Mouse (Mus musculus): ENCODE results near the gene Iars2. TPM values are rescaled to one million over a fixed set of nuclear protein-coding genes. Genes with fewer than 3 reads are reported as not detected.

Iars2 gene
- total and polyA plus RNA-seq, 3 experiments = 39.9 to 43.9 TPM; not detected in 1

- DNase-seq (ENCODE audit: low read depth, low spot score) = no peak
- no peaks in the 10 kb centered on the region for H3K9me3 ChIP-seq (replicated peaks; ENCODE audit: insufficient read depth, low read length)
- H3K36me3 ChIP-seq (ENCODE audit: control insufficient read depth in 1 of 2, insufficient read depth in 2 of 2, low read length in 2 of 2) = no peaks in the 10 kb centered on the region
- no peaks in the 10 kb centered on the region for H3K79me2 ChIP-seq (ENCODE audit: control insufficient read depth, insufficient read depth, low read length, poor library complexity)
- no peaks in the 10 kb centered on the region for H3K4me1 ChIP-seq (ENCODE audit: control insufficient read depth in 1 of 2, insufficient read depth in 2 of 2, low read length in 2 of 2)
- H3K27ac ChIP-seq (ENCODE audit: control insufficient read depth, low read depth, low read length) = no peak overlapping the region
- no peak overlapping the region for H3K4me3 ChIP-seq (ENCODE audit: control insufficient read depth in 1 of 2, insufficient read depth in 1 of 2, low read depth in 2 of 2, low read length in 2 of 2)
- TF ChIP-seq CHD2 (IDR thresholded peaks at IDR 0.05; ENCODE audit: low read length) = no peak
- no peak for TF ChIP-seq MAX (IDR thresholded peaks at IDR 0.05; ENCODE audit: low read length)
- no peak for TF ChIP-seq KAT2A (conservative IDR thresholded peaks at IDR 0.05; ENCODE audit: low read depth, low read length)
- no peak for TF ChIP-seq USF2 (IDR thresholded peaks at IDR 0.05; ENCODE audit: borderline replicate concordance in 1 of 2, insufficient read depth in 1 of 2, low read depth in 1 of 2, low read length in 2 of 2)
- no peak for TF ChIP-seq EP300 (IDR thresholded peaks at IDR 0.05; ENCODE audit: low read depth in 1 of 2, low read length in 2 of 2)
- no peak for TF ChIP-seq NELFE (IDR thresholded peaks at IDR 0.05; ENCODE audit: low read depth, low read length)
- no peak overlapping the region for H3K9ac ChIP-seq (ENCODE audit: control insufficient read depth, low read depth, low read length, poor library complexity, severe bottlenecking)
- H3K27me3 ChIP-seq (ENCODE audit: control insufficient read depth in 1 of 2, insufficient read depth in 2 of 2, low read length in 2 of 2) = no peaks in the 10 kb centered on the region
These were observed 20.5 kb upstream of the Iars2 start for GRCm38 (mm10) chr1:185349741-185350140.

- peak; percentile 64 for DNase-seq (ENCODE audit: low read depth, low spot score)
- H3K79me2 ChIP-seq (ENCODE audit: control insufficient read depth, insufficient read depth, low read length, poor library complexity) = no peaks in the 10 kb centered on the region
- no peaks in the 10 kb centered on the region for H3K4me1 ChIP-seq (ENCODE audit: control insufficient read depth in 1 of 2, insufficient read depth in 2 of 2, low read length in 2 of 2)
- H3K9ac ChIP-seq (ENCODE audit: control insufficient read depth, low read depth, low read length, poor library complexity, severe bottlenecking) = no peak overlapping the region
- H3K9me3 ChIP-seq (replicated peaks; ENCODE audit: insufficient read depth, low read length) = no peaks in the 10 kb centered on the region
- H3K36me3 ChIP-seq (ENCODE audit: control insufficient read depth in 1 of 2, insufficient read depth in 2 of 2, low read length in 2 of 2) = no peaks in the 10 kb centered on the region
- TF ChIP-seq ZNF384 (IDR thresholded peaks at IDR 0.05; ENCODE audit: low read depth, low read length) (no peak), CTCF (IDR thresholded peaks at IDR 0.05 in 2 of 3, conservative IDR thresholded peaks at IDR 0.05 in 1 of 3; ENCODE audit: control insufficient read depth in 1 of 3, insufficient read depth in 1 of 3, low read depth in 2 of 3, low read length in 3 of 3, poor library complexity in 1 of 3, severe bottlenecking in 1 of 3) (peak; percentile 39 to 57 (median 53)), POLR2AphosphoS2 (IDR thresholded peaks at IDR 0.05; ENCODE audit: low read length) (no peak)
- H3K27me3 ChIP-seq (ENCODE audit: control insufficient read depth in 1 of 2, insufficient read depth in 2 of 2, low read length in 2 of 2) = no peaks in the 10 kb centered on the region
- no peak overlapping the region for H3K27ac ChIP-seq (ENCODE audit: control insufficient read depth, low read depth, low read length)
- no peak overlapping the region for H3K4me3 ChIP-seq (ENCODE audit: control insufficient read depth in 1 of 2, insufficient read depth in 1 of 2, low read depth in 2 of 2, low read length in 2 of 2)
These were observed 17.0 kb upstream of the Iars2 start for GRCm38 (mm10) chr1:185346188-185346587.

GRCm38 (mm10) chr1:185343422-185343821, 14.2 kb upstream of the Iars2 start:
- no peak overlapping the region for H3K27ac ChIP-seq (ENCODE audit: control insufficient read depth, low read depth, low read length)
- no peaks in the 10 kb centered on the region for H3K79me2 ChIP-seq (ENCODE audit: control insufficient read depth, insufficient read depth, low read length, poor library complexity)
- peak; percentile 56 for DNase-seq (ENCODE audit: low read depth, low spot score)
- H3K4me1 ChIP-seq (ENCODE audit: control insufficient read depth in 1 of 2, insufficient read depth in 2 of 2, low read length in 2 of 2) = no peaks in the 10 kb centered on the region
- no peak overlapping the region for H3K4me3 ChIP-seq (ENCODE audit: control insufficient read depth in 1 of 2, insufficient read depth in 1 of 2, low read depth in 2 of 2, low read length in 2 of 2)
- H3K36me3 ChIP-seq (ENCODE audit: control insufficient read depth in 1 of 2, insufficient read depth in 2 of 2, low read length in 2 of 2) = no peaks in the 10 kb centered on the region
- TF ChIP-seq RAD21 (IDR thresholded peaks at IDR 0.05; ENCODE audit: low read depth, low read length) = peak; percentile 42
- peak; percentile 53 to 73 (median 60) for TF ChIP-seq CTCF (IDR thresholded peaks at IDR 0.05 in 2 of 3, conservative IDR thresholded peaks at IDR 0.05 in 1 of 3; ENCODE audit: control insufficient read depth in 1 of 3, insufficient read depth in 1 of 3, low read depth in 2 of 3, low read length in 3 of 3, poor library complexity in 1 of 3, severe bottlenecking in 1 of 3)
- TF ChIP-seq MYB (IDR thresholded peaks at IDR 0.05; ENCODE audit: low read depth, low read length) = no peak
- TF ChIP-seq SMC3 (IDR thresholded peaks at IDR 0.05; ENCODE audit: low read depth, low read length) = peak; percentile 45
- no peaks in the 10 kb centered on the region for H3K9me3 ChIP-seq (replicated peaks; ENCODE audit: insufficient read depth, low read length)
- H3K27me3 ChIP-seq (ENCODE audit: control insufficient read depth in 1 of 2, insufficient read depth in 2 of 2, low read length in 2 of 2) = no peaks in the 10 kb centered on the region
- no peak overlapping the region for H3K9ac ChIP-seq (ENCODE audit: control insufficient read depth, low read depth, low read length, poor library complexity, severe bottlenecking)

All from MEL (cell line).